Mouse (Mus musculus) lung, postnatal 0 days (tissue): ENCODE results near the gene Hoxc4.

Source experiments
- CTCF ChIP-seq: IDR thresholded peaks from 2 replicates; pipeline ENCODE4 v1.5.1; 2016; ENCODE audit warnings: antibody characterized with exemption, mild to moderate bottlenecking
- EP300 ChIP-seq: IDR thresholded peaks from 2 replicates; pipeline ENCODE4 v1.6.1; 2016; ENCODE audit warnings: antibody characterized with exemption, mild to moderate bottlenecking, control low read depth

DNA sequence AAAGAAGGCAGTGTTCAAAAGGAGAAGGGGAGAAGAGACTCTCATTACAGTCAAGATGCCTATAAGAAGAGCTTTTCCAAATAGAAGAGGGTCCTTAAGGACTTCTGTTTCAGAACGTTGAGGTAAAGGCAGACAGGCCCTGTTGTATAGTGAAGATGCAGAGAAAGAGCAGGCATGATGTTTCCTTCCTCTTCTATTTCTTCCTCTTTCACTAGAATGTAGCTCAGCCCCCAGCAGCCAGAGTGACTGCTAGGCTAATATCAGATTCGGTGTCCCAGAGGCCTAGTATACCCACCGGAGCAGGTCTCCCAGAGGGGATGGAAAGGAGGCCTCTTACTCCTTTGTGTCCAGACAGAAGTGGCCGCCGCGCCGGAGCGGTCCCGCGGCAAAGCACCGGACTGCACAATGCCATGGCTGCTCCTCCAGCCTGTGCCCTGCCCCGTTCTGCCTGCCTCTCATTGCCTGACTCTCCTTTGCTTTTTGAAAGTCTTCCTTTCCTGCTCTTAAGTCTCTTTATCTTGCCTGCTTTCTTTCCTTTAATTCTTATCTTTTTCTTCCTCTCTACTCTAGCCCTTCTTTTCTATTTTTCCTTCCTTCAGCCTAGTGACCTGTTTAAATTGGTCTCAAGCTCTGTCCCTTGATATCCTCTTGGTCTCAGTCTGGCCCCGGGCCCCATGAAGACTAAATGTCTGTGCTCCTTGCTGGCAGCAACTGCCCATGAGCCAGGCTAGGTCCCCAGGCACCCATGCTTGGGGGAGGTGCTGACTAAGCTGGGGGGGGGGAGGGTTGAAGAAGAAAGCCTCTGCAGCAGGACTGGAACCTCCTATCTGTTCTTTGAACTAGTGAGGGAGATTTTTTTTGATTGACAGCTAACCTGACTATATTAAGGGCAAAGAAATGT, 39.9 kb upstream of the Hoxc4 start:
- no peak for TF ChIP-seq CTCF
- TF ChIP-seq EP300: no peak
